Mouse (Mus musculus) liver, postnatal 0 days (tissue): ENCODE results near the gene B3gat1.

Experiments used
- CTCF ChIP-seq: sonication (generic); IDR thresholded peaks from 2 replicates; pipeline ENCODE4 v1.5.1; 2016; ENCODE audit warnings: antibody characterized with exemption, low read depth
- EP300 ChIP-seq: IDR thresholded peaks from 2 replicates; pipeline ENCODE4 v1.6.1; 2016; ENCODE audit warnings: antibody characterized with exemption, low read depth, mild to moderate bottlenecking

DNA sequence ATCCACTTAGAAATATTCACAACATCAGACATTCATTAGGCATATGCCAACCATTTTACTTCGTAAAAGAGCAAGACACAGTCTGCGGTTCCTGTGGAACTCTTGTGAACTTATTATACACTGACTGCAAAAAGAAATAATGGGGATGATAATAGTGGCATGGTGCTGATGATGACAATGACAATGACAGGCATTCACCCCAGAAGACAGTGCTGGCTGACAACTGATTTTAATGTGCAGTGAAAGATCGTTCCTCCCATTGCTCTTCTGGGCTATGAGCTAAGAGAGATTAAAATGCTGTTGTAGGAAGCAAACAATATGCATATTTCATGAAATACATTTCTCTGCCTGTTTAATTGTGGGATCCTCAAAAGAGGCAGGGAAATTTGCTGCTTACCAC is 7.8 kb upstream of the B3gat1 start:
- TF ChIP-seq EP300 (no peak), CTCF (no peak)
